Mouse (Mus musculus): ENCODE results near the gene Zc2hc1c. TPM values are rescaled to one million over a fixed set of nuclear protein-coding genes. Genes with fewer than 3 reads are reported as not detected.

Zc2hc1c gene
- 0.08 and 0.12 TPM in 2 replicates for polyA plus RNA-seq (2012; rRNA removed)

DNA sequence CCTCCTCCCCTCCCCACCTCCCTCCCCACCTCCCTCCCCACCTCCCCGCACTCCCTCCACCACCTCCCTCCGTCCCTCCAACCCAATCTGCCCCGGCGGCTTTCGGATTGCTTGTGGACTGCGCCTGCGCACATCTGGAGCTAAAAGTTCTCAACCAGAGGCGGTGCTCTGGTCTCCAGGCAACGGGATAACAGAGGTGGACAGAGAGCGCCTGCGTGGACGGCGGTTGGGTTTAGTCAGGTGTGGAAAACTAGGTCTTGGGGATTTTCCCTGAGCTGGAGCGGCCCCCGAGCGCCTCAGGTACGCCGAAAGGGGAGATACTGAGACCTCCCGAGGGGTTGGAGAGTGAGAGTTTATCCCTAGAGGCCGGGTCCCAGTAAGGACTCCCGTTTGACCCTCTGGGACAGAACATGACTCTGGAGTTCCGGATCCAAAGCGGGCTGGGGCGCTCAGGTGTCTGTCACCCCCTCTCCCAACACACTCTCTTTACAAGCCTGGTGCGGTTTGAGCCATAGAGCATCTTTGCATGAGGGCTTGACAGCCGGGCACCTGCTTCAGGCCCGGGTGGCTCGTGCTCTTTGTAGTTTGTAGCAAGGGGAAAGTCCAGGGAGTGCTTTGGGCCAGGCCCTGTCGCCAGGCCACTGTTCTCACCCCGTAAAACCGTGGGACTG is at the start of gene Zc2hc1c:
TSS of gene Zc2hc1c (plus strand) at position 106 of the 671 bp plus-strand sequence.

DNA sequence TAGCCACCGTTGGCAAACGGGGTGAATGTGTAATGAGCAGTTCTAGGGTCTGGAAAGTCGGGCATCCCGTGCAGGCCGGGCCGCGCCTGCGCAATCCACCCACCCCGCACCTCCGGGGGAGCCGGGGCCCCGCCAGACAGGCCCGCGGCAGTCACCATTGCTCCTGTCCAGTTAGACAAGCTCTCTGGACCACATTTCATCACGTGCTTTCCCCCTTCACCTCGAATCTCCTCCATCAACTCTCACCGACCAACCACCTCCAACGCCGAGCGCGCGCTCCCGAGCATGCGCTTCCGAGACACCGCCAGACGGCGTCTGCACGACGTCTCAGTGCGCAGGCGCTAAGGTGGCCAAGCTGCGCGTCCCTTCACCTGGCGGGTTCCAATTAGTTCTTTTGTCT is 18.1 kb upstream of the Zc2hc1c start, which contains the start of gene Mlh3:
TSS of gene Mlh3 (minus strand) at position 281 of the 400 bp plus-strand sequence.

GRCm38 (mm10) chr12:85287809-85288485 is 444 bp upstream of the Zc2hc1c start, which contains the start of gene Acyp1:
Gene Acyp1, minus strand, starts transcription at chr12:85288438.

DNA sequence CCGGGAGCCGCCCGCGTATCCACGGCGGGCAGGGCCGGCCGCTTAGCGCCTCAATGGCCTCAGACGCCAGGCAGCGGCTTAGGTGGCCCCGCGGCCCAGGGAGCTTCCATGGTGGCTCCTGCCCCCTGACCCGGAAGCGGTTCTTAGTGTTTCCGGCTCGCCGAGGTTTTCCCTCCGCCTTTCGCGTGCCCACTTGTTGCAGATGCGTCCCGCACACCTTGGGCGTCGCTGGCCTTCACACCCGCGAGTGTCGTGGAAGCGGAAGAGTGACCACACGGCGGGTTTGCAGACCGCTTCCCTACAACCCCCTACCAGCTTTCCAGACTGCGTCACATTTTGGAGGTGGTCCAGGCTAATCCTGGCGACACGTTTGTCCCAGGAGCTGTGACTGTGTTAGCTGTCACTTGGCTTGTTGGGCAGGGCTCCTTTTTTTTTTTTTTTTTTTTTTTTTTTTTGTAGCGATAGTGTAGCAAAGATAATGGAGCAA is 50.9 kb downstream of the Zc2hc1c start, which contains the start of gene Nek9:
TSS of gene Nek9 (minus strand) at position 120 of the 487 bp plus-strand sequence.

Other genes starting within 250 kb of the Zc2hc1c start
- 0.79 and 0.95 TPM in 2 replicates for gene Prox2, start 177.8 kb upstream of the Zc2hc1c start, polyA plus RNA-seq (2012; rRNA removed)
- gene Dlst, start 177.8 kb upstream of the Zc2hc1c start, polyA plus RNA-seq (2012; rRNA removed) = 80.5 and 86.8 TPM in 2 replicates
- 1.3 and 1.4 TPM in 2 replicates for gene Rps6kl1, start 137.3 kb upstream of the Zc2hc1c start, polyA plus RNA-seq (2012; rRNA removed)
- gene Pgf, start 110.8 kb upstream of the Zc2hc1c start, polyA plus RNA-seq (2012; rRNA removed) = 0.29 and 0.41 TPM in 2 replicates
- gene Eif2b2, start 69.1 kb upstream of the Zc2hc1c start, polyA plus RNA-seq (2012; rRNA removed) = 31.6 and 32.8 TPM in 2 replicates
- 1.8 and 2.0 TPM in 2 replicates for gene Mlh3, start 18.0 kb upstream of the Zc2hc1c start, polyA plus RNA-seq (2012; rRNA removed)
- gene Acyp1, start 153 bp upstream of the Zc2hc1c start, polyA plus RNA-seq (2012; rRNA removed) = 17.3 and 21.5 TPM in 2 replicates
- 9.8 and 11.2 TPM in 2 replicates for gene Nek9, start 50.8 kb downstream of the Zc2hc1c start, polyA plus RNA-seq (2012; rRNA removed)
- 87.9 and 88.4 TPM in 2 replicates for gene Tmed10, start 86.3 kb downstream of the Zc2hc1c start, polyA plus RNA-seq (2012; rRNA removed)
- gene Fos, start 185.3 kb downstream of the Zc2hc1c start, polyA plus RNA-seq (2012; rRNA removed) = 1.1 and 1.8 TPM in 2 replicates

Measured in liver, embryonic 18 days (tissue).